Mouse (Mus musculus): ENCODE results near the gene Sirpb1a. TPM values are rescaled to one million over a fixed set of nuclear protein-coding genes. Genes with fewer than 3 reads are reported as not detected.
"Not testable (repeated sequence)": the region's sequence is repeated elsewhere in the genome, so short reads cannot be mapped to it uniquely, and the experiment has no call there.

Gene Sirpb1a
- polyA plus RNA-seq (2015; fragmentation: Nextera tagmentation; extraction: Ambion mirVana), result not detected in 2 replicates

GRCm38 (mm10) chr3:15426447-15426846 is at the start of gene Sirpb1a:
Gene Sirpb1a (minus strand): TSS chr3:15426520.
- not testable (repeated sequence) for H3K4me1 ChIP-seq (ENCODE audit: control insufficient read depth, insufficient read depth, low read length); ATAC-seq (ENCODE audit: insufficient read depth, low FRiP score); H3K27ac ChIP-seq (ENCODE audit: low read length); H3K4me2 ChIP-seq (ENCODE audit: low read depth, low read length); H3K27me3 ChIP-seq (ENCODE audit: control insufficient read depth, insufficient read depth, low read length); H3K36me3 ChIP-seq (ENCODE audit: control insufficient read depth, insufficient read depth, low read length); H3K9ac ChIP-seq (ENCODE audit: low read length); H3K9me3 ChIP-seq (replicated peaks; ENCODE audit: control insufficient read depth, low read length); H3K4me3 ChIP-seq (replicated peaks; ENCODE audit: low read length)
- WGBS, result 83% methylated on average over 1 of the region's 1 CpGs

DNA sequence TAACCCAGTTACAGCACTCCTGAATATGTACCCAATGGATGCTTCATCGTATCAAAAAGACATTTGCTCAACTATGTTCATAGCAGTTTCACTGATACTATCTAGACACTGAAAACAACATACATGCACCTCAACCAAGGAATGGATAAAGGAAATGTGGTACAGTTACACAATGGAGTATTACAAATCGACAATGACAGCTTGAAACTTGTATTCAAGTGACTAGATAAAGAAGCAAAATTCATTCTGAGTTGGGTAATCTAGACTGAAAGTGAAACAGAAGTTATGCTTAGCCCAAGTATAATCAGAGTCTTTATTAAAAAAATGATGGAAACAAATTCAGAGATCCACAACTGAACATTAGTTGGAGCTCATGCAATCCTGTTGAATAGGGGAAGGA is 48.5 kb upstream of the Sirpb1a start:
- not testable (repeated sequence) for H3K4me2 ChIP-seq (ENCODE audit: low read depth, low read length); H3K36me3 ChIP-seq (ENCODE audit: control insufficient read depth, insufficient read depth, low read length); H3K9ac ChIP-seq (ENCODE audit: low read length); H3K9me3 ChIP-seq (replicated peaks; ENCODE audit: control insufficient read depth, low read length); H3K4me1 ChIP-seq (ENCODE audit: control insufficient read depth, insufficient read depth, low read length); H3K4me3 ChIP-seq (replicated peaks; ENCODE audit: low read length); ATAC-seq (ENCODE audit: insufficient read depth, low FRiP score); H3K27me3 ChIP-seq (ENCODE audit: control insufficient read depth, insufficient read depth, low read length); H3K27ac ChIP-seq (ENCODE audit: low read length)
- WGBS, result 98% methylated on average over 1 of the region's 2 CpGs

- ATAC-seq (ENCODE audit: insufficient read depth, low FRiP score); H3K9me3 ChIP-seq (replicated peaks; ENCODE audit: control insufficient read depth, low read length); H3K4me2 ChIP-seq (ENCODE audit: low read depth, low read length); H3K36me3 ChIP-seq (ENCODE audit: control insufficient read depth, insufficient read depth, low read length); H3K9ac ChIP-seq (ENCODE audit: low read length); H3K27ac ChIP-seq (ENCODE audit: low read length); H3K4me1 ChIP-seq (ENCODE audit: control insufficient read depth, insufficient read depth, low read length); H3K4me3 ChIP-seq (replicated peaks; ENCODE audit: low read length); H3K27me3 ChIP-seq (ENCODE audit: control insufficient read depth, insufficient read depth, low read length): not testable (repeated sequence)
- WGBS, result 60% methylated on average over 1 of the region's 3 CpGs
Observed at GRCm38 (mm10) chr3:15470158-15470557, 43.8 kb upstream of the Sirpb1a start.

DNA sequence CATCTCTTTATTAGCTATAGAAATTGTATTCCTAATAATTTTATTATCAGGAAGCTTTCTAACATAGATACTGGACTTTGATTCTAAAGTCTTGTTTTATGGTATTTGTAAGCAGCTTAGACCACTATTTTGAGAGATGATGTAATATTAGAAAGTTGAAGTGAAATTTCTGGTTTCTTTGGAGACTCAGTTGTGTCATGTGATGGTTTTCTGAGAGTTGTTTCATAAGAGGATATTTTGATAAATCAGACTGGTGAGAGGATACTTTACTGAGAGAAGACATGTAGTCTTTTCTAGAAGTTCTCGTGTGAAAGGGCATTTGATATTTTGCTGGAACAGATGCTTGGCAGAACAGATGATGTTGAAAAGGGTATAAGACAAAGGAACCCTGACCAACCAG is 17.6 kb upstream of the Sirpb1a start:
- not testable (repeated sequence) for H3K9me3 ChIP-seq (replicated peaks; ENCODE audit: control insufficient read depth, low read length); H3K27ac ChIP-seq (ENCODE audit: low read length); H3K4me2 ChIP-seq (ENCODE audit: low read depth, low read length); H3K36me3 ChIP-seq (ENCODE audit: control insufficient read depth, insufficient read depth, low read length); H3K4me1 ChIP-seq (ENCODE audit: control insufficient read depth, insufficient read depth, low read length); ATAC-seq (ENCODE audit: insufficient read depth, low FRiP score); H3K9ac ChIP-seq (ENCODE audit: low read length); H3K27me3 ChIP-seq (ENCODE audit: control insufficient read depth, insufficient read depth, low read length); H3K4me3 ChIP-seq (replicated peaks; ENCODE audit: low read length)
- 65% methylated on average over 1 of the region's 1 CpGs for WGBS

DNA sequence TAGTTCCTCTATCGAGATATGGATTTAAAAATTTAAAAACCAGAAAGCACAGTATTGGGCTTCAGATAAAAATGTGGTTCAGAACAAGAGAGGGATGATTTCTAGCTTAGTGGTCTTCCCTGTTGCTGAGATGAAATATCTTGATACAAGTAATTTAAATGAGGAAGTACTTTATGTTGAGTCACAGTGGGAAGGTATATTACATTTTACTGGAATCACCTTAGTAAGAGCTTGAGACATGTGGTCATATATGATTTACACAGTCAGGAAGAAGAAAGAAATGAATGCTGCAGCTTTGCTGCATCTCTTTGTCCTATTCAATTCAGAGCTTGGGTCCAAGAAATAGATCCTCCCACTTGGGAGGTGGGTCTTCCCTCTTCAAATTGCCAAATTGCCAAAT is 13.5 kb upstream of the Sirpb1a start:
- ATAC-seq (ENCODE audit: insufficient read depth, low FRiP score); H3K4me3 ChIP-seq (replicated peaks; ENCODE audit: low read length); H3K27me3 ChIP-seq (ENCODE audit: control insufficient read depth, insufficient read depth, low read length); H3K9ac ChIP-seq (ENCODE audit: low read length); H3K36me3 ChIP-seq (ENCODE audit: control insufficient read depth, insufficient read depth, low read length); H3K4me2 ChIP-seq (ENCODE audit: low read depth, low read length); H3K4me1 ChIP-seq (ENCODE audit: control insufficient read depth, insufficient read depth, low read length); H3K27ac ChIP-seq (ENCODE audit: low read length); H3K9me3 ChIP-seq (replicated peaks; ENCODE audit: control insufficient read depth, low read length): not testable (repeated sequence)
- WGBS, result 62% methylated on average over 1 of the region's 1 CpGs

- no peak overlapping the region for H3K9ac ChIP-seq (ENCODE audit: low read length)
- H3K27me3 ChIP-seq (ENCODE audit: control insufficient read depth, insufficient read depth, low read length), result no peaks in the 10 kb centered on the region
- WGBS, result 74% methylated on average over 1 of the region's 1 CpGs
- no peak overlapping the region for H3K27ac ChIP-seq (ENCODE audit: low read length)
- H3K4me1 ChIP-seq (ENCODE audit: control insufficient read depth, insufficient read depth, low read length), result no peaks in the 10 kb centered on the region
- H3K4me2 ChIP-seq (ENCODE audit: low read depth, low read length), result no peak overlapping the region
- no peaks in the 10 kb centered on the region for H3K36me3 ChIP-seq (ENCODE audit: control insufficient read depth, insufficient read depth, low read length)
- H3K9me3 ChIP-seq (replicated peaks; ENCODE audit: control insufficient read depth, low read length), result no peaks in the 10 kb centered on the region
- ATAC-seq (ENCODE audit: insufficient read depth, low FRiP score), result no peak
- no peak overlapping the region for H3K4me3 ChIP-seq (replicated peaks; ENCODE audit: low read length)
Observed at GRCm38 (mm10) chr3:15427917-15428316, 1.6 kb upstream of the Sirpb1a start.

DNA sequence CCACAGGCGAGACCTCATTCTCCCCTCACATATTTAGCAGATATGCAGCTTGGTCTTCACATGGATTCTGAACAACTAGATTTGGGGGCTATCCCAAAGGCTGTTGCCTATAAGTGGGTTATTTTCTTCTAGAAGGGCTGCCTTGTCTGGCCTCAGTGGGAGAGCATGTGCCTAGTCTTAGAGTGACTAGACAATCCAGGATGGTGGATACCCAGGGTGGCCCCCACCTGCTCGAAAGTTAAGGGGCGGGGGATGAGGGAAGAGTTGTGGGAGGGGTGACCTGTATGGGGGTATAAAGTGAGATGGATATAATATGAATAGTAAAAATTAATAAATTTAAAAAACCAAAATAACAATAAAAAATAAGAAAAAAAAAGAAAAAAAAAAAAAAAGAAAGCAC is 70.6 kb downstream of the Sirpb1a start:
- not testable (repeated sequence) for H3K4me2 ChIP-seq (ENCODE audit: low read depth, low read length); H3K4me3 ChIP-seq (replicated peaks; ENCODE audit: low read length); H3K27me3 ChIP-seq (ENCODE audit: control insufficient read depth, insufficient read depth, low read length); H3K9me3 ChIP-seq (replicated peaks; ENCODE audit: control insufficient read depth, low read length); H3K36me3 ChIP-seq (ENCODE audit: control insufficient read depth, insufficient read depth, low read length); ATAC-seq (ENCODE audit: insufficient read depth, low FRiP score); H3K9ac ChIP-seq (ENCODE audit: low read length); H3K4me1 ChIP-seq (ENCODE audit: control insufficient read depth, insufficient read depth, low read length); H3K27ac ChIP-seq (ENCODE audit: low read length)
- WGBS, result 79% methylated on average over 3 of the region's 3 CpGs

DNA sequence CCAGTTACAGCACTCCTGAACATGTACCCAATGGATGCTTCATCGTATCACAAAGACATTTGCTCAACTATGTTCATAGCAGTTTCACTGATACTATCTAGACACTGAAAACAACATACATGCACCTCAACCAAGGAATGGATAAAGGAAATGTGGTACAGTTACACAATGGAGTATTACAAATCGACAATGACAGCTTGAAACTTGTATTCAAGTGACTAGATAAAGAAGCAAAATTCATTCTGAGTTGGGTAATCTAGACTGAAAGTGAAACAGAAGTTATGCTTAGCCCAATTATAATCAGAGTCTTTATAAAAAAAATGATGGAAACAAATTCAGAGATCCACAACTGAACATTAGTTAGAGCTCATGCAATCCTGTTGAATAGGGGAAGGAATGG is 76.0 kb downstream of the Sirpb1a start:
- not testable (repeated sequence) for ATAC-seq (ENCODE audit: insufficient read depth, low FRiP score); H3K27me3 ChIP-seq (ENCODE audit: control insufficient read depth, insufficient read depth, low read length); H3K4me3 ChIP-seq (replicated peaks; ENCODE audit: low read length); H3K4me1 ChIP-seq (ENCODE audit: control insufficient read depth, insufficient read depth, low read length); H3K4me2 ChIP-seq (ENCODE audit: low read depth, low read length); H3K9me3 ChIP-seq (replicated peaks; ENCODE audit: control insufficient read depth, low read length); H3K9ac ChIP-seq (ENCODE audit: low read length); H3K27ac ChIP-seq (ENCODE audit: low read length); H3K36me3 ChIP-seq (ENCODE audit: control insufficient read depth, insufficient read depth, low read length)
- WGBS, result 87% methylated on average over 1 of the region's 2 CpGs

- H3K4me3 ChIP-seq (replicated peaks; ENCODE audit: low read length); H3K4me1 ChIP-seq (ENCODE audit: control insufficient read depth, insufficient read depth, low read length); H3K9ac ChIP-seq (ENCODE audit: low read length); ATAC-seq (ENCODE audit: insufficient read depth, low FRiP score); H3K9me3 ChIP-seq (replicated peaks; ENCODE audit: control insufficient read depth, low read length); H3K36me3 ChIP-seq (ENCODE audit: control insufficient read depth, insufficient read depth, low read length); H3K27ac ChIP-seq (ENCODE audit: low read length); H3K27me3 ChIP-seq (ENCODE audit: control insufficient read depth, insufficient read depth, low read length); H3K4me2 ChIP-seq (ENCODE audit: low read depth, low read length): not testable (repeated sequence)
- WGBS, result 54% methylated on average over 3 of the region's 3 CpGs
Observed at GRCm38 (mm10) chr3:15345606-15346005, 80.7 kb downstream of the Sirpb1a start.

DNA sequence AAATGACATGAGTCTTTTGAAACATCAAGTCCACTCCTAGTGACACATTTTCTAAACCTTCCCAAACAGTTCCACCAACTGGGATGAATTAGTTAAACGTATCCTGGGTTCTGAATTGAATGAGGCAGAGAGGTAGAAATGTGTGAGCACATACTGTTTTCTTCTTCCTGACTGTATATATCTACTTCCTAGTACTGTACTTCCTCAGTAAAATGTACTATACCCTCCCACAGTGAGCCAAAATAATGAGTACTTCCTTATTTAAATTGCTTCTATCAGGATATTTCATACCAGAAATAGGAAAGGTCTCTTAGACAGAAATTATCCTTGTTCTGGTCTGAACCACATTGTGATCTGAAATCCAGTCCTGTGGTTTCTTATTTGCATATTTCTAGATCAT is 86.0 kb downstream of the Sirpb1a start:
- no peak overlapping the region for H3K4me2 ChIP-seq (ENCODE audit: low read depth, low read length)
- 57% methylated on average over 1 of the region's 1 CpGs for WGBS
- no peak for ATAC-seq (ENCODE audit: insufficient read depth, low FRiP score)
- H3K4me3 ChIP-seq (replicated peaks; ENCODE audit: low read length), result no peak overlapping the region
- no peaks in the 10 kb centered on the region for H3K27me3 ChIP-seq (ENCODE audit: control insufficient read depth, insufficient read depth, low read length)
- no peaks in the 10 kb centered on the region for H3K36me3 ChIP-seq (ENCODE audit: control insufficient read depth, insufficient read depth, low read length)
- no peaks in the 10 kb centered on the region for H3K9me3 ChIP-seq (replicated peaks; ENCODE audit: control insufficient read depth, low read length)
- H3K9ac ChIP-seq (ENCODE audit: low read length), result no peak overlapping the region
- no peak overlapping the region for H3K27ac ChIP-seq (ENCODE audit: low read length)
- H3K4me1 ChIP-seq (ENCODE audit: control insufficient read depth, insufficient read depth, low read length), result no peaks in the 10 kb centered on the region

Data from stomach, embryonic 16.5 days (tissue).